Mouse (Mus musculus) heart, adult 2 months (tissue): ENCODE results near the gene Epgn.

ENCODE experiments used
- CTCF ChIP-seq: fragments of 200-600 bp; IDR thresholded peaks from 2 replicates; pipeline ENCODE4 v1.8.1; 2022; ENCODE audit warnings: antibody characterized with exemption, mild to moderate bottlenecking, moderate library complexity
- EP300 ChIP-seq: fragments of 200-500 bp; IDR thresholded peaks from 2 replicates; pipeline ENCODE4 v1.6.1; 2011; ENCODE audit warnings: low read depth, low read length, control low read depth; ENCODE audit not compliant: insufficient read depth
- POLR2A ChIP-seq: fragments of 200-500 bp; IDR thresholded peaks from 2 replicates; pipeline ENCODE4 v1.6.1; 2011; ENCODE audit warnings: mild to moderate bottlenecking, low read depth, low read length, control low read depth; ENCODE audit not compliant: insufficient read depth

DNA sequence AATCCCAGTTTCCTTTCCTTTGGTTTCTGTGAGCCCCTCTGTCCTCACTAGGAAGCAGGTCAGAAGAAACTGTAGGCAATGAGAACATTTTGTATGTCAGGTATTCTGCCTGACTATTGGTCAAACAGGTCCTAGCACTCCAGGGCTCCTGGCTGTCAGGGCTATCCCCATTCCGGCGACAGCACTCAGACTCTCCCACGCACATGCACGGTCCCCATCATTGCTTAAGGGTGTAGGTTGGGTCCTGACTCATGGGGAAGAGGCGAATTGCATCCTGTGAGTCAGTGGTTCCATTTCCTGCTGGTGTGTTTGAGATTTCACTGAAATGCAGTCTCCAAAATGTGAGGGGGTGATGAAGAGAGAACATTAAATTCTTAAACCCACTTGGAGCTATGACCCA, 55.8 kb downstream of the Epgn start:
- TF ChIP-seq CTCF (no peak), EP300 (no peak), POLR2A (no peak)
